Mouse (Mus musculus) lung, adult 2 months (tissue): ENCODE measurements at regions not wholly inside any gene's neighbourhood (a gene's known extent, or its start where the extent isn't known, plus 50 kb on each side); places are given as distances from the start of the nearest gene placed in this dataset.
"Not testable (repeated sequence)": the region's sequence is repeated elsewhere in the genome, so short reads cannot be mapped to it uniquely, and the experiment has no call there.

Experiments
- DNase-seq: peaks from one replicate; pipeline ENCODE4 v3.0.0; 2022
- H3K4me1 ChIP-seq: fragments of 200-500 bp; 2 replicates; pipeline ENCODE4 v1.6.1; 2011; ENCODE audit warnings: low read length; ENCODE audit not compliant: control insufficient read depth, insufficient read depth
- H3K4me3 ChIP-seq: fragments of 200-500 bp; replicated peaks from 2 replicates; pipeline ENCODE3; 2011; ENCODE audit warnings: low read depth, mild to moderate bottlenecking, control low read depth, low read length; ENCODE audit errors: extremely low read depth
- CTCF ChIP-seq: fragments of 200-500 bp; IDR thresholded peaks from 2 replicates; pipeline ENCODE4 v1.5.1; 2011; ENCODE audit warnings: mild to moderate bottlenecking, low read length, control low read depth; ENCODE audit not compliant: insufficient read depth
- POLR2A ChIP-seq: fragments of 200-500 bp; IDR thresholded peaks from 2 replicates; pipeline ENCODE4 v1.6.1; 2011; ENCODE audit warnings: low read depth, mild to moderate bottlenecking, control low read depth, low read length, borderline replicate concordance; ENCODE audit errors: extremely low read depth
- WGBS: fragments of 180-500 bp; shearing (Covaris S2); methylation state at CpG from one replicate; pipeline ENCODE4 v1.1.7; 2018; 5-methylcytosine and 5-hydroxymethylcytosine counted together

GRCm38 (mm10) chr1:194516136-194516535 is 101.9 kb upstream of the Plxna2 start:
- TF ChIP-seq CTCF: no peak
- no peak for TF ChIP-seq POLR2A
- no peak for DNase-seq
- Histone ChIP-seq H3K4me3 (no peak overlapping the region), H3K4me1 (no peaks in the 10 kb centered on the region)
- WGBS: 85% methylated on average over 1 of the region's 1 CpGs

GRCm38 (mm10) chr1:194508314-194508713 is 109.7 kb upstream of the Plxna2 start:
- TF ChIP-seq POLR2A (no peak), CTCF (no peak)
- DNase-seq: no peak
- 60% methylated on average over 1 of the region's 1 CpGs for WGBS
- Histone ChIP-seq H3K4me1 (no peaks in the 10 kb centered on the region), H3K4me3 (no peak overlapping the region)

- Histone ChIP-seq H3K4me3 (no peak overlapping the region), H3K4me1 (no peaks in the 10 kb centered on the region)
- TF ChIP-seq CTCF: no peak
- no peak for TF ChIP-seq POLR2A
- DNase-seq: no peak
- WGBS: 41% methylated on average over 3 of the region's 3 CpGs
Observed at GRCm38 (mm10) chr1:194505826-194506225, 112.2 kb upstream of the Plxna2 start.

- no peak overlapping the region for H3K4me3 ChIP-seq
- DNase-seq: no peak
- TF ChIP-seq CTCF: no peak
- H3K4me1 ChIP-seq: no peaks in the 10 kb centered on the region
Observed at GRCm38 (mm10) chr1:194504207-194504606, 113.8 kb upstream of the Plxna2 start.

GRCm38 (mm10) chr1:194503517-194503916 is 114.5 kb upstream of the Plxna2 start:
- Histone ChIP-seq H3K4me1 (no peaks in the 10 kb centered on the region), H3K4me3 (no peak overlapping the region)
- DNase-seq: no peak
- TF ChIP-seq POLR2A: no peak
- no peak for TF ChIP-seq CTCF
- WGBS: 29% methylated on average over 3 of the region's 3 CpGs

GRCm38 (mm10) chr1:194496424-194496823 is 121.6 kb upstream of the Plxna2 start:
- H3K4me1 ChIP-seq: no peaks in the 10 kb centered on the region
- DNase-seq: no peak
- 44% methylated on average over 2 of the region's 2 CpGs for WGBS
- no peak for TF ChIP-seq POLR2A
- no peak for TF ChIP-seq CTCF
- H3K4me3 ChIP-seq: no peak overlapping the region

GRCm38 (mm10) chr1:194491111-194491510 is 126.9 kb upstream of the Plxna2 start:
- no peak for TF ChIP-seq CTCF
- no peak for TF ChIP-seq POLR2A
- no peaks in the 10 kb centered on the region for H3K4me1 ChIP-seq
- no peak for DNase-seq
- H3K4me3 ChIP-seq: no peak overlapping the region

GRCm38 (mm10) chr1:194488126-194488525 is 129.9 kb upstream of the Plxna2 start:
- H3K4me3 ChIP-seq: no peak overlapping the region
- DNase-seq: no peak
- H3K4me1 ChIP-seq: no peaks in the 10 kb centered on the region
- no peak for TF ChIP-seq POLR2A
- no peak for TF ChIP-seq CTCF

- H3K4me3 ChIP-seq: no peak overlapping the region
- no peak for DNase-seq
- TF ChIP-seq CTCF (no peak), POLR2A (no peak)
- no peaks in the 10 kb centered on the region for H3K4me1 ChIP-seq
Observed at GRCm38 (mm10) chr1:194482717-194483059, 135.3 kb upstream of the Plxna2 start.

- no peak overlapping the region for H3K4me3 ChIP-seq
- DNase-seq: no peak
- WGBS: 48% methylated on average over 6 of the region's 6 CpGs
- TF ChIP-seq CTCF (no peak), POLR2A (no peak)
- H3K4me1 ChIP-seq: no peaks in the 10 kb centered on the region
Observed at GRCm38 (mm10) chr1:194482001-194482716, 135.9 kb upstream of the Plxna2 start.

GRCm38 (mm10) chr1:194471281-194471680 is 146.7 kb upstream of the Plxna2 start:
- WGBS: 85% methylated on average over 2 of the region's 2 CpGs

More at GRCm38 (mm10) chr1:194471281-194471680, 146.7 kb upstream of the Plxna2 start:
- DNase-seq, H3K4me3 ChIP-seq, H3K4me1 ChIP-seq: not testable (repeated sequence)
